1 mouse cellular context compared by ENCODE assay signal in genomic region chr10:62540800-62541199, GRCm38 (mm10).
TF ChIP-seq lines count a peak whose summit lies in the region.

No protein-coding gene starts in this region.

TF ChIP-seq in CH12.LX, 34 proteins besides CTCF, POLR2A, EP300 and RAD21 (continued from another document):
- TF ChIP-seq IRF4 (IDR thresholded peaks at IDR 0.05; ENCODE audit: low read depth, low read length) (peak; percentile 5; the same call in 1 of the 2 replicates), NELFE (IDR thresholded peaks at IDR 0.05; ENCODE audit: low read depth, low read length) (peak; percentile 27; the same call in 1 of the 2 replicates), MAX (IDR thresholded peaks at IDR 0.05; ENCODE audit: low read length) (peak; percentile 51; the same call in 1 of the 2 replicates)
